18 mouse cellular contexts compared by ENCODE assay signal in genomic region chr5:97846503-97846902, GRCm38 (mm10).
"Had no signal": no experiment of that assay in that cellular context is flagged by ENCODE, and none has a peak within 500 bp of the region (broad histone marks: within the 10 kb centered on the region; RNA-seq: fewer than 3 reads in every experiment).

No protein-coding gene starts in this region.

- DNase-seq: kidney, adult 18-20 months; kidney, adult 9 months; left cerebral cortex, postnatal 4 days; liver, postnatal 0 days; midbrain, embryonic 14.5 days; right cerebral cortex, adult 18-20 months; right cerebral cortex, postnatal 14 days; spleen, adult 18-20 months; thymus, adult 2 months; thymus, postnatal 14 days; thymus, postnatal 4 days had no signal

- H3K9ac ChIP-seq: limb, embryonic 15.5 days; liver, embryonic 14.5 days; liver, postnatal 0 days; lung, embryonic 15.5 days; neural tube, embryonic 12.5 days; neural tube, embryonic 15.5 days had no signal

- H3K4me3 ChIP-seq: limb, embryonic 15.5 days; lung, embryonic 15.5 days; neural tube, embryonic 12.5 days; neural tube, embryonic 15.5 days had no signal

- H3K4me2 ChIP-seq: limb, embryonic 15.5 days; liver, embryonic 11.5 days; lung, embryonic 15.5 days; midbrain, embryonic 11.5 days; neural tube, embryonic 12.5 days; neural tube, embryonic 15.5 days had no signal

- H3K9me3 ChIP-seq: limb, embryonic 15.5 days; lung, embryonic 15.5 days; neural tube, embryonic 12.5 days; neural tube, embryonic 15.5 days had no signal

- H3K36me3 ChIP-seq: limb, embryonic 15.5 days; lung, embryonic 15.5 days; neural tube, embryonic 12.5 days; neural tube, embryonic 15.5 days had no signal

- H3K27ac ChIP-seq: limb, embryonic 15.5 days; liver, embryonic 14.5 days; lung, embryonic 15.5 days; neural tube, embryonic 12.5 days; neural tube, embryonic 15.5 days had no signal

- H3K27me3 ChIP-seq: limb, embryonic 15.5 days; lung, embryonic 15.5 days; neural tube, embryonic 12.5 days; neural tube, embryonic 15.5 days had no signal

- ATAC-seq: liver, postnatal 0 days had no signal

- H3K4me1 ChIP-seq: limb, embryonic 15.5 days; neural tube, embryonic 12.5 days; neural tube, embryonic 15.5 days had no signal
